Mouse (Mus musculus) myocyte (in vitro differentiated cells): ENCODE data around the gene Aff1. TPM values are rescaled to one million over a fixed set of nuclear protein-coding genes. Genes with fewer than 3 reads are reported as not detected.

ENCODE experiments used
- H3K27me3 ChIP-seq: one replicate; pipeline ENCODE4 v1.6.1; 2011; ENCODE audit not compliant: control insufficient read depth, insufficient read depth, insufficient read length
- H3K36me3 ChIP-seq: one replicate; pipeline ENCODE4 v1.6.1; 2011; ENCODE audit not compliant: control insufficient read depth, insufficient read depth
- H3K4me2 ChIP-seq: one replicate; pipeline ENCODE4 v1.6.1; 2011; ENCODE audit warnings: low read depth, control low read depth
- H3K4me3 ChIP-seq: one replicate; pipeline ENCODE4 v1.5.1; 2011; ENCODE audit warnings: mild to moderate bottlenecking, control low read depth, moderate library complexity
- H3K79me2 ChIP-seq: one replicate; pipeline ENCODE4 v1.6.1; 2011; ENCODE audit not compliant: control insufficient read depth, insufficient read depth
- H3ac ChIP-seq: one replicate; pipeline ENCODE4 v1.6.1; 2011; ENCODE audit not compliant: control insufficient read depth, insufficient read length
- CEBPB ChIP-seq: IDR thresholded peaks from 2 replicates; pipeline ENCODE4 v1.6.1; 2011; ENCODE audit warnings: mild to moderate bottlenecking, moderate library complexity; ENCODE audit not compliant: poor library complexity, insufficient read depth, severe bottlenecking
- E2F4 ChIP-seq: IDR thresholded peaks from one replicate; pipeline ENCODE4 v1.6.1; 2011; ENCODE audit warnings: mild to moderate bottlenecking, control low read depth, moderate library complexity; ENCODE audit not compliant: insufficient read depth
- MAX ChIP-seq: IDR thresholded peaks from one replicate; pipeline ENCODE4 v1.6.1; 2011; ENCODE audit warnings: low read depth, mild to moderate bottlenecking, control low read depth
- MYOD1 ChIP-seq, 3 experiments: IDR thresholded peaks; one replicate each; pipeline ENCODE4 v1.6.1; 2011; ENCODE audit warnings: control low read depth in 2 of 3, low read depth in 2 of 3, mild to moderate bottlenecking in 2 of 3, moderate library complexity in 1 of 3; ENCODE audit not compliant: insufficient read length in 2 of 3, control insufficient read depth in 1 of 3
- MYOG ChIP-seq, 3 experiments: IDR thresholded peaks; one replicate each; pipeline ENCODE4 v1.6.1; 2011; ENCODE audit warnings: control low read depth in 2 of 3, low read depth in 2 of 3, mild to moderate bottlenecking in 2 of 3; ENCODE audit not compliant: insufficient read length in 2 of 3, control insufficient read depth in 1 of 3, insufficient read depth in 1 of 3
- POLR2A ChIP-seq: IDR thresholded peaks from one replicate; pipeline ENCODE4 v1.6.1; 2011; ENCODE audit warnings: low read depth, mild to moderate bottlenecking, control low read depth, moderate library complexity; ENCODE audit not compliant: insufficient read length
- POLR2AphosphoS2 ChIP-seq: IDR thresholded peaks from one replicate; pipeline ENCODE4 v1.6.1; 2011; ENCODE audit warnings: low read depth, control low read depth; ENCODE audit not compliant: insufficient read length
- REST ChIP-seq: IDR thresholded peaks from one replicate; pipeline ENCODE4 v1.6.1; 2011; ENCODE audit warnings: mild to moderate bottlenecking, control low read depth, moderate library complexity; ENCODE audit not compliant: insufficient read depth, insufficient read length
- SRF ChIP-seq: IDR thresholded peaks from one replicate; pipeline ENCODE4 v1.6.1; 2011; ENCODE audit warnings: low read depth; ENCODE audit not compliant: control insufficient read depth, insufficient read length
- TCF12 ChIP-seq: IDR thresholded peaks from one replicate; pipeline ENCODE4 v1.6.1; 2011; ENCODE audit warnings: mild to moderate bottlenecking, control low read depth; ENCODE audit not compliant: poor library complexity, insufficient read depth, severe bottlenecking
- TCF3 ChIP-seq: IDR thresholded peaks from one replicate; pipeline ENCODE4 v1.6.1; 2011; ENCODE audit warnings: low read depth, control low read depth; ENCODE audit not compliant: insufficient read length
- USF1 ChIP-seq: IDR thresholded peaks from one replicate; pipeline ENCODE4 v1.6.1; 2011; ENCODE audit warnings: low read depth, mild to moderate bottlenecking, control low read depth, moderate library complexity
- polyA plus RNA-seq: library from polyadenylated mRNA; unstranded; fragments of >200 nt; fragmentation: generic; extraction: Trizol; gene quantifications from one replicate; pipeline ENCODE4 v1.2.1, GENCODE M21; 2012; ENCODE audit warnings: missing spikeins

The Aff1 gene
- polyA plus RNA-seq, 1 experiment, result 16.4 TPM

DNA sequence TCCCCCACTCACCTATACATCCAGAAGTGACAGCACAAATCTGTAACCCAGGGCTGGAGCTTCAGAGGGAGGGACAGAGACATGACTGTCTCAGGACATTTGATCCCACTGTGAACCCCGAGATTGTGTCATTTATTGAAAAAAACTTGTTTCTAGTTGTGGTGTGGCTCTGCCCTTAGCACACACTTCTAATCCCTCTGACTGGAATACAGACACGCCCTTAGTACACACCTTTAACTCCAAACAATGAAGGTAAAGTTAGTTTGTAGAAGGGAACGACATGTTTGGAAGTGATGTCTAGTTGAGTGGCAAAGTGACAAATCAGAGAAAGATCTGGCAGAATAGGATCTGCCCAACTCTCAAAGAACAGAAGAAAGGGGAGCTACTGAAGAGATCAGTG, 20.3 kb upstream of the Aff1 start:
- Histone ChIP-seq H3K4me3 (no peak overlapping the region), H3K79me2 (no peaks in the 10 kb centered on the region), H3K27me3 (peaks cover 5% of the 10 kb centered on the region), H3K36me3 (no peaks in the 10 kb centered on the region), H3ac (no peak overlapping the region), H3K4me2 (no peak overlapping the region)
- TF ChIP-seq POLR2A, result no peak
- no peak for TF ChIP-seq SRF
- no peak for TF ChIP-seq CEBPB
- TF ChIP-seq MYOG (IDR thresholded peaks at IDR 0.05; ENCODE audit: control insufficient read depth in 1 of 3, insufficient read depth in 1 of 3, insufficient read length in 2 of 3, low read depth in 2 of 3), result no peak
- no peak for TF ChIP-seq E2F4
- TF ChIP-seq POLR2AphosphoS2, result no peak
- no peak for TF ChIP-seq TCF3
- TF ChIP-seq TCF12, result no peak
- no peak for TF ChIP-seq REST
- TF ChIP-seq USF1, result no peak
- TF ChIP-seq MYOD1 (IDR thresholded peaks at IDR 0.05; ENCODE audit: control insufficient read depth in 1 of 3, insufficient read length in 2 of 3, low read depth in 2 of 3), result no peak
- no peak for TF ChIP-seq MAX

DNA sequence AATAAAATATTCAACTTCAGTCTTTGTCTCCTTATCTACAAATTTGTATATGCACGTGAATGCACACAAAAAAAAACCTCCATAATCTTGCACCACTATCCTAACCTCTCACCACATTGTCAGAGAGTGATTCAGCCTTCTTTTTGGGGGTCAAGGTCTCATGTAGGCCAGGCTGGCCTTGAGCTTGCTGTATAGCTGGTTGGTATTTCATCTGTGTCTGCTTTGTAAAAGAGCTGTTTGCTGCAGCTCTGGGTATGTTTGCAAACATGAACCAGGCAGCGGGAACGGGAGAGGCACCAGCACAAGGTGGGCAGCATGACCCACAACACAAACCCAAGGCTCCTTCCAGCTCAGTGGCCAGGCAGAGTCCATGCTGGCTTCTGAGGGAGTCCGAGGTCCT, 18.6 kb upstream of the Aff1 start:
- Histone ChIP-seq H3ac (no peak overlapping the region), H3K36me3 (no peaks in the 10 kb centered on the region), H3K27me3 (peaks cover 5% of the 10 kb centered on the region)

GRCm38 (mm10) chr5:103674482-103674881, 17.7 kb upstream of the Aff1 start:
- no peak overlapping the region for H3K4me3 ChIP-seq
- H3K36me3 ChIP-seq, result no peaks in the 10 kb centered on the region
- H3K27me3 ChIP-seq, result peaks cover 5% of the 10 kb centered on the region
- no peak overlapping the region for H3K4me2 ChIP-seq
- H3K79me2 ChIP-seq, result no peaks in the 10 kb centered on the region
- TF ChIP-seq SRF, result no peak
- TF ChIP-seq MYOG (IDR thresholded peaks at IDR 0.05; ENCODE audit: control insufficient read depth in 1 of 3, insufficient read depth in 1 of 3, insufficient read length in 2 of 3, low read depth in 2 of 3), result no peak
- H3ac ChIP-seq, result no peak overlapping the region

More for the DNA sequence above, 18.6 kb upstream of the Aff1 start:
- TF ChIP-seq TCF12 (no peak), MAX (no peak), TCF3 (no peak)
- no peak overlapping the region for H3K4me2 ChIP-seq
- no peak overlapping the region for H3K4me3 ChIP-seq
- no peaks in the 10 kb centered on the region for H3K79me2 ChIP-seq

DNA sequence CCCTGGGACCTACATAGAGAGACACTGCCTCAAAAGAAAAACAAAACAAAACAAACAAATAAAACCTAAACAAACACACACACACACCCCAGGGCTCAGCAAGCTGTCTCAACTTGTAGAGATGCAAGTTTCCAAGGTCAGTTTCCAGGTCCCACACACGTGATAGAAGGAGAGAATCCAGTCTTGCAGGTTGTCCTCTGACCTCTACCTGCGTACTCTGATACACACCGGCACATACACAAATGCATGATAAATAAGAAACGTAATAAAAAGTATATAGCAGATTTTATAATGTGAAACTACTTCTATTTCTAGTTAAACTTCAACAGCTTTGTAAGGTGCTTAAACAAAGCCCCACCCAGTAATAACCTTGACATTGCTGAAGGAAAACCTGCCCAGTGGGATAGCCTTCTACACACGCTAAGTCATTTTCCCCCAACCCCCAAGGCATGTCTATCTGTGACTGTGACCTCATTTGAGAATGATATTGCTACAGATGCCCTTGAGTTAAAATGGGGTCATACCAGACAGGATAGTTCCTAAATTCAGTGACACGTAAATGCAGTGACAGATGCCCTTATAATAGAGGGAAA, 15.8 kb upstream of the Aff1 start:
- Histone ChIP-seq H3K4me2 (no peak overlapping the region), H3K4me3 (no peak overlapping the region), H3ac (no peak overlapping the region), H3K27me3 (peaks cover 5% of the 10 kb centered on the region), H3K79me2 (no peaks in the 10 kb centered on the region), H3K36me3 (no peaks in the 10 kb centered on the region)
- no peak for TF ChIP-seq CEBPB
- no peak for TF ChIP-seq E2F4
- TF ChIP-seq POLR2AphosphoS2, result no peak
- TF ChIP-seq MAX, result no peak
- TF ChIP-seq MYOD1 (IDR thresholded peaks at IDR 0.05; ENCODE audit: control insufficient read depth in 1 of 3, insufficient read length in 2 of 3, low read depth in 2 of 3), result no peak
- no peak for TF ChIP-seq SRF
- TF ChIP-seq MYOG (IDR thresholded peaks at IDR 0.05; ENCODE audit: control insufficient read depth in 1 of 3, insufficient read depth in 1 of 3, insufficient read length in 2 of 3, low read depth in 2 of 3), result no peak
- TF ChIP-seq USF1, result no peak
- no peak for TF ChIP-seq TCF12
- no peak for TF ChIP-seq POLR2A
- no peak for TF ChIP-seq REST
- no peak for TF ChIP-seq TCF3

DNA sequence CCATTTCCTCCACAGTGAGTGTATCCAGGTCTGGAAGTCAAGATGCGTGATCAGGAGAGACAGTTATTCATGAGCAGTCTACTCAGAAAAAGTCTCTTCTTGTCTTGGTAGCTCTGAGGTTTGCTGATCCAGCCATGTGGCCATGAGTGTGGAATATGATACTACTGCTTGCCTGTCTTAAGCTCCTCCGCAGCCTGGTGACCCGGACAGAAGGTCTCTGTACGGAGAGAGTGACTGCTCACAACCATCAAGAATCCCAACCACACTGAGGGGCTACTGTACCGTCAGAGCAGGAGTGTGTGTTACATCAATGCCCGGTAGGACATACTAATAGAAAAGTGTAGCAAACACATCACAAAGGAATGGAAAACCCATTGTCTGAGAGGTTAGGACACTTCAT, 14.3 kb upstream of the Aff1 start:
- Histone ChIP-seq H3K79me2 (no peaks in the 10 kb centered on the region), H3K4me2 (no peak overlapping the region), H3K4me3 (no peak overlapping the region), H3K36me3 (no peaks in the 10 kb centered on the region), H3K27me3 (peaks cover 5% of the 10 kb centered on the region), H3ac (no peak overlapping the region)
- TF ChIP-seq USF1 (no peak), POLR2AphosphoS2 (no peak), CEBPB (no peak), TCF3 (no peak), MYOD1 (IDR thresholded peaks at IDR 0.05; ENCODE audit: control insufficient read depth in 1 of 3, insufficient read length in 2 of 3, low read depth in 2 of 3) (no peak), POLR2A (no peak), MYOG (IDR thresholded peaks at IDR 0.05; ENCODE audit: control insufficient read depth in 1 of 3, insufficient read depth in 1 of 3, insufficient read length in 2 of 3, low read depth in 2 of 3) (no peak), REST (no peak), TCF12 (no peak), SRF (no peak), MAX (no peak), E2F4 (no peak)
